Mouse (Mus musculus) brain, embryonic 18.5 days (tissue): ENCODE measurements around the gene Srgap1.
"Not testable (repeated sequence)": the region's sequence is repeated elsewhere in the genome, so short reads cannot be mapped to it uniquely, and the experiment has no call there.

ENCODE experiments used
- DNase-seq: peaks from one replicate; pipeline ENCODE4 v3.0.0-alpha.2; 2012; ENCODE audit warnings: low read depth, low spot score

The Srgap1 gene

DNA sequence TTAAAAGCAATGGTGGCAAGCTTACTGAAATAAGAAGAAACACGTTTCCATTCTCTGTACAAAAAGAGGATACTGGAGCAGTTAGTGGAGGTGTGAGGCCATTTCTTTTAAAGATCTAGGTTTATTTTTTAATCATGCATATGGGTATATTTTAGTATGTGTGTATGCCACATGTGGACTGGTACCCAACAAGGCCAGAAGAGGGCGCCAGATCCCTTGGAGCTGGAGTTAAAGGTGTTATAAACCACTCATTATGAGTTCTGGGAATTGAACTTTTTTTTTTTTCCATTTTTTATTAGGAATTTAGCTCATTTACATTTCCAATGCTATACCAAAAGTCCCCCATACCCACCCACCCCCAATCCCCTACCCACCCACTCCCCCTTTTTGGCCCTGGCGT lies 279.8 kb downstream of the Srgap1 start:
- DNase-seq, result not testable (repeated sequence)

DNA sequence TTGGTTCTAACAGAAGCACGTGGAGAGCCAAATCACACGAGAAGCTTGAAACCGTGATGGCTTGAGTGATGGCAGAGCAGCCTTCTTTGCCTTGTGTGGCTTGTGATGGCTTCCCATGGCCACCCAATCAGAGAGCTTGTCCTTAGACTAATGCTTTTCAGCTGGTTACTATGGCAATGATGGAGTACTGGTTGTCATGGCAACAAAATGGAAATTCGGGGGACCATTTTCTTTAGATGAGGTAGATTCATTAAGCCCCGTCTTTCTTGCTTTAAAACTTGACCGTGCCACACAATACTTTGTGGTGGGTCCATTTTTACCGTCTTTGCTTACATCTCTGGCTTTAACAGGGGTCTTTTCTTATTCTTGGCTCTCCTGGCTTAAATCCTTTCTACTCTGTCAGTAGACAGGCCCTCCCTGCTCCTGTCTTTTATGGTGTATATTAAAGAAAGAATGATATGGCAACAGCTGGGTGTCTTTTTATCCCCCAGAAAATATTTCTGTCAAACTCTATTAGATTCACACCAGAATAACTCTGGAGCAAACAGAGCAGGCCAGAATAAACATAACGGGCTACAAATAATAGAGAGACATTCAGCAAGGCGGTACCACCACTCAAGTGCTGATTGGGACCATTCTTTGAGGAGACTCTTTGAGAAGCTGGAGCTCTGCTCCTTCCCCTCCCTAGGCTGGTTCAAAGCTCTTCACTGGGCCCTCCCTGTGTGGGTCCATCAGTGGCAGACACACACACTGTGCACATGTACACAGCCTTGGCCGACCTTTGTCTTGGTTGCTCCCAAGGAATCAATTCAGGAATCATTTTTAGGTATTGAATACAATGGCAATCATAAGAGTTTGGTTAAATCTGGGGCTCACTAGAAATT lies 281.7 kb downstream of the Srgap1 start:
- peak; percentile 86 for DNase-seq

DNA sequence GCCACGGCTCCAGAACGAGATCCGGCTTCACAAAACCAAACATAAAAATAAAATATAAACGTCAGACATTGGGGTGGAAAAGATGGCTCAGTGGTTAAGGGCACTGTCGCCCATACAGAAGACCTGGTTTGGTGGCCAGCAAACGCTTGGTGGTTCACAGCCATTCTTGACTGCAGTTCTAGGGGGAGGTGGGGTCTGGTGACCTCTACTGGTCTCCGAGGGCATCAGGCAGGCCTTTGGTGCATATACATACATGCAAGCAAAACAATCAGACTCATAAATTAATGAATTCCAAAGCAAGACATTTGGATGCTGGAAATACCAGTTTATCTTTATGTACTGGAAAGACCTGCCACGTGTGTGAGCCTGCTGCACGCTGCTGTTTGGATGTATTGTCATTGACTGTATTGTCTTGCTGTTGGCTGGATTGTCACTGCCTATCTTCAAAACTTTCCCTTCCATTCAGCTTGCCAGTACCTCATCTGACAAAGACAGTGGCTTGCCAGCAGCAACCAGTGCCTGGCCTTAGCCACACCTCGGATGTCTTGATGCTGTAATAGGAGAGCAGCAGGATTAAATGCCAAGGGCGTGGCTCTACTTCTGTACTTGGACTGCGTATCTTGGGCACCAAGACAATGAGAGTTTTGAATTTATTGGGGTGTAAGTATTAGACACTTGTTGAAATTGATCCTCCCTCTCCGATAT lies 282.5 kb downstream of the Srgap1 start:
- DNase-seq, result no peak

DNA sequence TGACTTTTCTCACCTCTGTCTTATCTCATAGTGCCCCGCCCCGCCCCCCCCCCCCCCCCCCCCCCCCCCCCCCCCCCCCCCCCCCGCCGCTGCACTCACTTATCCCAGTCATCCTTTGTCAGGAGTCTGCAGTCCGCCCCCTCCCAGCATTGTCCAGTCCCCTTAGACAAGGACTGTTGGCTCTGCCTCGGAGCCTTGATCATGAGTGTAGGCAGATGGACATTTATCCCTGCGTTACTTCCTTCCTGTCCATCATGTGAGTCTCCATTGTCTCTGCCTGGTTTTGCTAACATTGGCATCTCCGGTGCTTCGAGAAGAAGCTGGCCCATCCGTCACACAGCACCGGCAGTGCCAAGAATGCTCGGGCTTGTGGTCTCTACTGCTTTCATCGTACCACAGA lies 283.9 kb downstream of the Srgap1 start:
- DNase-seq, result no peak

DNA sequence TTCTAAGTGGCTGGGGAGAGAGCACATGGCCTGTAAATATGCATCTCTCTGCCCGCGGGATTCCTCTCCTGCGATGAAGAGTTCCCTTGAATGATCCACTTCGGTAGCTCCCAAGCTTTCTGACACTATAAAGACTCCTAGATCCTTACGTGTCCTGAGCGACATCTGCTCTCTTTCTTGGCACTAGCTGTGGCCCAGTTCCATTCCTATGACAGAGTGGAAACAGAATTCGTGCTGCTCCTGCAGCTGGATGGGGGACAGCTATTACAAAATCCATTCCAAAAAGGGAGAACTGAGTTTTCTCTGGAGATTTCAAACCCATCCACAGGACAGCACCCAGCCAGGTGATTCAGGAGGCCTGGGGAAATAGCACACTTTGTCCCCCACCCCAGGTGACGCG lies 285.0 kb downstream of the Srgap1 start:
- DNase-seq, result no peak

DNA sequence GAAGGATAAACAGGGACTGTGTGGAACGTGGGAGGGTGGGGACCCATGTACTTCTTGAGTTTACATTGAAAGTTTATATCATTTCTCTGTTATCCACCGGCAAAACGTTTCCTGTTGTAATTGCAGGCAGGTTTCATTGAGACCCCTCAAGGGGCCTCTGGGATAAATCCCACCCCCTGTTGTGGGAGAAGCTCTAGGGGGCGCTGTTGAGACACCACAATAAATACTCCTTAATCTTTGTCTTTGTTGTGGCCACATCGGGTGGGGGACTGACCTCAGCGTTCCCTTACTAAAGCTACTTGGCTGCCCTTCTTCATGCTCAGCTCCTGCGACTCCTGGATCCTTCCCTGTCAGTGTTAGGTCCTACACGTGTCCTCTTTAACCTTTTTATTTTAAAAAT lies 288.0 kb downstream of the Srgap1 start:
- no peak for DNase-seq

DNA sequence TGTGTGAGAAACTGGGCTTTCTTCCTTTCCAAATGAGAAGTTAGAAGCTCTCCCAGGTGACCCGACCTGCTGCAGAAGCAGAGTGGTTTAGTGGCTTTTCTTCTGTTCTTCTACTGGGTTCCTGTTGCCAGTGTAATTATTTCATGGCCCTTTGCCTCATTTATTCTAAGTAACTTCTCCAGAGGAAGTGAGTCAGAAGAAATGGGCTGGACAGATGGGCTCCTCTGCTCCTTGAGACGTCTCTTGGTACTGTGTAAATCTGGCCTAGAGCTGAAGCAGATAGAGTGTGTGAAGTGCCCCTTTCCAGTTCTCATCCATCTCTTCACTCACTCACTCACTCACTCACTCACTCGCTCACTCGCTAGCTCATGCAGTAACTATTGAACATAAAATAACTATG lies 290.4 kb downstream of the Srgap1 start:
- DNase-seq, result no peak

DNA sequence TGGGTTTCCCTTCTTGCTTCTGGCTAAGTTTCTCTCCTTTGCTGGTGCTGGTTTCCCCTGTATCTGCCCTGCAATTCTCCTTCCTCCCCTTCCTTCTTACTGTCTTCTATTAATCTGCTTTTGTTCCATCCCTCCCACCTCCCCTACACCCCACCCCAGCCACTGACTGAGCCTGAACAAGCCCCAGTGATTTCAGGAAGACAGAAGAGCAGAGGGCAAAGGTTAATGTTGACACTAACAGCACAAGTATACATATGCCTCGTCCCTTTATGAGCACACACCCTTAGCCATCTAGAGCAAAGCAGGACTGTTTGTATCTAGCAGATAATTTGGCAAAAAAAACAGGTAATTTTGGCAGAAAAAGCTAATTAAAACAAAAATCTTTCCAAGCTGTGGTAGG lies 291.3 kb downstream of the Srgap1 start:
- DNase-seq, result no peak

DNA sequence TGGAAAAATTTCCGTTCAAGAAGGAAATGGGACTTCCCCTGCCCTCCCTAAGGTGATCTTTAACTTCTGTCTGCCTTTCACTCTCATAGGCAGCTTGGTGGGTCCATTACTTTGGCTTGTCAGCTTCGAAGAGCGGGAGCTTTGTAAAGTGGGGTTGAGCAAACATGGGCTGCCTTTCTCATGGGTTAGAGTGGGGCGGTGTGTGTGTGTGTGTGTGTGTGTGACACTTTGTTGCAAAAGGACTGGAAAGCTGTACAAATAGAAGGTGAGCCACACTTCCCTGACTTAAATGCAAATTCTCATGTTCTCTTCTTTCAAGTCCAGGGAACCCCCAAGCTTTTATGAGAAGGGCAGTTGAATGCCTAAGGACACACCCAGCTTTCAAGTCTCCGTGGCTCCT lies 292.9 kb downstream of the Srgap1 start:
- DNase-seq, result no peak

DNA sequence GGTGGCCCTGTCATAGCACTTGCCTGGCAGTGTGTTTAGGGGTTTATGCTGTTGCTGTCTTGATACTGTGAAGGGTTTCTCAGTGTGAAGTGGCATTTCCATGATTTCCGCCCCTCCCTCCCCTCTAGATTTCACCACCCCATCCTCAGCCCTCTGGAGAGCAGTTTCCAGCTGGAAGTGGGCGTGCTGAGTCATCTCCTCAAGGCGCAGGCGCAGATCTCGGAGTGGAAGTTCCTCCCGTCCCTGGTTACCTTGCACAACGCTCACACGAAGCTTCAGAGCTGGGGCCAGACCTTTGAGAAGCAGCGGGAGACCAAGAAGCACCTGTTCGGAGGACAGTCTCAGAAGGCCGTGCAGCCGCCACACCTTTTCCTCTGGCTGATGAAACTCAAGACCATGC lies 296.9 kb downstream of the Srgap1 start:
- DNase-seq, result no peak

DNA sequence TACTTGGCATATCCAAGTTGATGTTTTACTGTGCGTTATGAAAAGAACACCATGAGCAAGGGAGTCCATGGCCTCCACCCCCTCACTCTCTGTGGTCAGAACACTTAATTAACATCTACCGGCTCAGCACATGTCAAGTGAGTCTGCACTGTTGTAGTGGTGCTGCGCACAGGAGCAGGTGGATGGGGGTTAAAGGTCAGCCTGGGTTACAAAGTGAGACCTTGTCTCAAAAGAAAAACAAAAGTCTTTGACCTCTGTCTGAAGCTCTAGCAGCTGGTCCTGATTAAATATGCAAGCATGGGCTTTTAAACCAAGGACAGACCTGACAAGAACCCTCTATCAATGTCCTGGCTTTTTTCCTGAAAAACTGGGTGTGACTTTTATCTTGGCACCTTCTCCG lies 304.8 kb downstream of the Srgap1 start:
- DNase-seq, result no peak

DNA sequence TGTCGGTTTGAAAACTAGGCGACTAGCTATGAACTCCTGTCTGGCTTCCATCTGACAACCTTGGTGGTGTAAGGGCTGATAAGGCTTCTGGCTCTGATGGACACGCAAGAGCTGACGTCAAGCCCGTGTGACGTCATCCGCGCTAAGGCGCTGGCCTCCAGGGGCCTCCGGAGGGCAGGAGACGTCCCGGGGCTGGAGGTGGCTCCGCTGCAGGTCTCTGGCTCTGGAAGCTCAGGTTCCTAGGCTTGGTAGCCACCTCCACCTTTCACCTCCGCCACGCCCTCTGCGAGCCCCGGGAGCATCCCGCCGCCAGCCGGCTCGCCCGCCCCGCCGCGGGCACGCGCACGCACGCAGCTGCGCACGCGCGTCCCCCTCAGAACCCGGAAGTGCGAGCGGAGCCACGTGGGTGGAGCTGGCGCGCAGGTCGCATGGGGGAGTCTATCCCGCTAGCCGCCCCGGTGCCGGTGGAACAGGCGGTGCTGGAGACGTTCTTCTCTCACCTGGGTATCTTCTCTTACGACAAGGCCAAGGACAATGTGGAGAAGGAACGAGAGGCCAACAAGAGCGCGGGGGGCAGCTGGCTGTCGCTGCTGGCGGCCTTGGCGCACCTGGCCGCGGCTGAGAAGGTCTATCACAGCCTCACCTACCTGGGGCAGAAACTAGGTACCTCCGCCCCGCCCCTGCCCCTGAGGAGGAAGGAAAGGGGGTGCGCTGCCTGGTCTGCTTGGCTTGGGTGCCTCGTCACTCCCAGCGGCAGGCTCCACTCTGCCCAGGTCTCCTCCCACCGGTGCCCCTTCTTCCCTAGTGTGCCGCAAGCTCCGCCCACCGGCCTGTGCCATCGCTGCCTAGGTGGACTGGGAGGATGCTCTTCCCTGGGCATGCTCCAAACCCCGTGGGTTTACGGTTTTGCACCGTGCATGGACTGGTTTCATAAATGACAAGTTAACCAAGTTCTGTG lies 307.3 kb downstream of the Srgap1 start, which contains the start of gene BC048403:
Gene BC048403 (plus strand): TSS at position 390 of the 958 bp plus-strand sequence.
- peak; percentile 40 for DNase-seq

DNA sequence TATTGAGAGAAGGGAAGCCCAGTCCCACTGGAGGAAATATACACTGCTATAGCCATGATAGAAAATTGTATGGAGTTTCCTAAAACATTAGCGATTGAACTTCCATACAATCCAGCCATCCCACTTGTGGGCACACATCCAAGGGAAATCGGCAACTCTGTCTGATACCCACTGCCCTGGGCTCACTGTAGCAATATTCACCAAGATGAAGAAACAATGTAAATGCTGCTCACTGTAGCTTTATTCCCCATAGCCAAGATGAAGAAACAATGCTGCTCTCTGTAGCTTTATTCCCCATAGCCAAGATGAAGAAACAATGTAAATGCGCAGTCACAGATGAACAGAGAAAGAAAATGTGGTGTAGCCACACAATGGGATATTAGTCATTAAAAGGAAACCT lies 309.9 kb downstream of the Srgap1 start:
- no peak for DNase-seq

DNA sequence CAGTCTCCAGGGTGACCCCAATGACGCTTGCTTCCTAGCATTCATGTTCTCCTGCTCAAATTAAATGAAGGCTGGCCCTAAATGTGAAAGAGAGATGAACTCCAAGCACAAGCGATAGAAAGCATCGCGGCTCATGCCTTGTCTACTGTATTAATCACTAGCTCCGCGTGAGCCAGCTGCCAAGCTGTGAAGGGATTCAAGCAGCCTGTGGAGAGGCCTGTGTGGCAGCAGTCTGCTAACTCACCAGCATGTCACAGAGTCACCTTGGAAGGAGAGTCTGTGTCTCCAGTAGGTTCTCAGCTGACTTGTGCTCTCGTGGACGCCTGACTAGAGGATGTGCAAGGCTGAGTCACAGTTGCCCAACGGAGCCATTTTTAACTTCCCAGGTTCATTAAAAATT lies 314.6 kb downstream of the Srgap1 start:
- no peak for DNase-seq

DNA sequence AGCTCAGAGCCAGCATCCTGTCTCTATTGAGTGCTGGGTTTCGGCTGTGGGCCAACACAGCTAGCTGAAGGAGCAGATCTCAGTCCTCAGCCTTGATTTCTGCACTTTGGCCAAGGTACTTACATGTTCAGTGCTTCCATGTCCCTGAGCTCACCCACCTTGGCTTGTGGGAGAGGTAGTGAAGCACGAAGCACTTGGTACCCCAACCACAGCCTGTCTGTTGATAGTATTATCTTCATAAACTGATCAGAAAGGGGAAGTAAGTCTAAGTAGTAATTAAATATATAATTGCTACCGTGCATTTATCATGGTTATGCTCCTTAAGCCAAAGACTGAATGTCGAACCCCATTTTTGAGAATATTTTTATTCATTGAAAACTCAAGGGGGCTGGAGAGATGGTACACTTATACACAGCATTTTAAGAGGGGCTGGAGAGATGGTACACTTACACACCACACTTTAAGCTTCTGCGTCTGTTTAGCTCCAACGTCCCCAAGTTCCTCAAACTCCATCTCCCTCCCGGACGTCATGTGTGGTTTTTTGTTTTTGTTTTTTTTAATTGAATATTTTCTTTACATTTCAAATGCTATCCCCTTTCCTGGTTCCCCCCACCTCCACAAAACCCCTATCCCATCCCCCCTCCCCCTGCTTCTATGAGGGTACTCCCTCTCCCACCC lies 315.9 kb downstream of the Srgap1 start:
- DNase-seq, result no peak
